Mouse (Mus musculus): ENCODE measurements around the gene Ndufa13. TPM values are rescaled to one million over a fixed set of nuclear protein-coding genes. Genes with fewer than 3 reads are reported as not detected.

Gene Ndufa13
- polyA plus RNA-seq, 1 experiment = 122 TPM

GRCm38 (mm10) chr8:69887289-69888243 lies 14.8 kb downstream of the Ndufa13 start, which contains the start of gene Cilp2:
Gene Cilp2, minus strand, starts transcription at chr8:69887687.
- peak within 1 kb of the TSS; percentile 41 for H3K4me3 ChIP-seq (ENCODE audit: control insufficient read depth, low read depth, low read length)
- TF ChIP-seq CTCF (IDR thresholded peaks at IDR 0.05; ENCODE audit: control insufficient read depth, insufficient read depth, insufficient replicate concordance, low read depth, low read length) = no peak
- no peak for TF ChIP-seq POLR2A (IDR thresholded peaks at IDR 0.05; ENCODE audit: control insufficient read depth, low read depth, low read length)
- H3K36me3 ChIP-seq (ENCODE audit: control insufficient read depth, insufficient read depth, low read length) = no peaks in the 10 kb centered on the region
- no peak within 1 kb of the TSS for H3K27ac ChIP-seq (ENCODE audit: control insufficient read depth, insufficient read depth, low read depth, low read length)
- no peaks in the 10 kb centered on the region; the same call in 1 of the 2 replicates for H3K27me3 ChIP-seq (ENCODE audit: control insufficient read depth, insufficient read depth, low read length)
- H3K4me1 ChIP-seq (ENCODE audit: control insufficient read depth, insufficient read depth, low read length) = peaks cover 42% of the 10 kb centered on the region

GRCm38 (mm10) chr8:69884141-69884540 lies 18.2 kb downstream of the Ndufa13 start:
- H3K27ac ChIP-seq (ENCODE audit: control insufficient read depth, insufficient read depth, low read depth, low read length) = no peak overlapping the region
- H3K27me3 ChIP-seq (ENCODE audit: control insufficient read depth, insufficient read depth, low read length) = no peaks in the 10 kb centered on the region; the same call in 1 of the 2 replicates
- TF ChIP-seq POLR2A (IDR thresholded peaks at IDR 0.05; ENCODE audit: control insufficient read depth, low read depth, low read length) = no peak
- no peak for TF ChIP-seq CTCF (IDR thresholded peaks at IDR 0.05; ENCODE audit: control insufficient read depth, insufficient read depth, insufficient replicate concordance, low read depth, low read length)

GRCm38 (mm10) chr8:69882833-69883600 lies 19.3 kb downstream of the Ndufa13 start:
- H3K27me3 ChIP-seq (ENCODE audit: control insufficient read depth, insufficient read depth, low read length) = no peaks in the 10 kb centered on the region; the same call in 1 of the 2 replicates
- H3K27ac ChIP-seq (ENCODE audit: control insufficient read depth, insufficient read depth, low read depth, low read length) = no peak overlapping the region
- H3K36me3 ChIP-seq (ENCODE audit: control insufficient read depth, insufficient read depth, low read length) = no peaks in the 10 kb centered on the region
- H3K4me1 ChIP-seq (ENCODE audit: control insufficient read depth, insufficient read depth, low read length) = peaks cover 48% of the 10 kb centered on the region
- TF ChIP-seq CTCF (IDR thresholded peaks at IDR 0.05; ENCODE audit: control insufficient read depth, insufficient read depth, insufficient replicate concordance, low read depth, low read length) = no peak
- TF ChIP-seq POLR2A (IDR thresholded peaks at IDR 0.05; ENCODE audit: control insufficient read depth, low read depth, low read length) = no peak
- H3K4me3 ChIP-seq (ENCODE audit: control insufficient read depth, low read depth, low read length) = peak overlapping the region; percentile 74

More at GRCm38 (mm10) chr8:69884141-69884540, 18.2 kb downstream of the Ndufa13 start:
- H3K4me1 ChIP-seq (ENCODE audit: control insufficient read depth, insufficient read depth, low read length) = peaks cover 59% of the 10 kb centered on the region
- no peak overlapping the region for H3K4me3 ChIP-seq (ENCODE audit: control insufficient read depth, low read depth, low read length)
- H3K36me3 ChIP-seq (ENCODE audit: control insufficient read depth, insufficient read depth, low read length) = no peaks in the 10 kb centered on the region

- Histone ChIP-seq H3K4me1 (ENCODE audit: control insufficient read depth, insufficient read depth, low read length) (peaks cover 40% of the 10 kb centered on the region), H3K27me3 (ENCODE audit: control insufficient read depth, insufficient read depth, low read length) (no peaks in the 10 kb centered on the region; the same call in 1 of the 2 replicates), H3K36me3 (ENCODE audit: control insufficient read depth, insufficient read depth, low read length) (no peaks in the 10 kb centered on the region), H3K4me3 (ENCODE audit: control insufficient read depth, low read depth, low read length) (peak overlapping the region; percentile 74), H3K27ac (ENCODE audit: control insufficient read depth, insufficient read depth, low read depth, low read length) (peak overlapping the region; percentile 5)
- TF ChIP-seq POLR2A (IDR thresholded peaks at IDR 0.05; ENCODE audit: control insufficient read depth, low read depth, low read length) = 0 out of 2 replicates have a peak, but pooled peaks have one; percentile 9
- TF ChIP-seq CTCF (IDR thresholded peaks at IDR 0.05; ENCODE audit: control insufficient read depth, insufficient read depth, insufficient replicate concordance, low read depth, low read length) = no peak
Measured at GRCm38 (mm10) chr8:69882021-69882756, 20.2 kb downstream of the Ndufa13 start.

GRCm38 (mm10) chr8:69881261-69881865 lies 21.0 kb downstream of the Ndufa13 start:
- Histone ChIP-seq H3K4me3 (ENCODE audit: control insufficient read depth, low read depth, low read length) (peak overlapping the region; percentile 74), H3K36me3 (ENCODE audit: control insufficient read depth, insufficient read depth, low read length) (no peaks in the 10 kb centered on the region), H3K27me3 (ENCODE audit: control insufficient read depth, insufficient read depth, low read length) (no peaks in the 10 kb centered on the region), H3K27ac (ENCODE audit: control insufficient read depth, insufficient read depth, low read depth, low read length) (peak overlapping the region; percentile 5), H3K4me1 (ENCODE audit: control insufficient read depth, insufficient read depth, low read length) (peaks cover 38% of the 10 kb centered on the region)
- TF ChIP-seq CTCF (IDR thresholded peaks at IDR 0.05; ENCODE audit: control insufficient read depth, insufficient read depth, insufficient replicate concordance, low read depth, low read length) (no peak), POLR2A (IDR thresholded peaks at IDR 0.05; ENCODE audit: control insufficient read depth, low read depth, low read length) (no peak)

GRCm38 (mm10) chr8:69880841-69881240 lies 21.5 kb downstream of the Ndufa13 start:
- TF ChIP-seq CTCF (IDR thresholded peaks at IDR 0.05; ENCODE audit: control insufficient read depth, insufficient read depth, insufficient replicate concordance, low read depth, low read length) = no peak
- TF ChIP-seq POLR2A (IDR thresholded peaks at IDR 0.05; ENCODE audit: control insufficient read depth, low read depth, low read length) = no peak
- H3K27ac ChIP-seq (ENCODE audit: control insufficient read depth, insufficient read depth, low read depth, low read length) = no peak overlapping the region
- H3K27me3 ChIP-seq (ENCODE audit: control insufficient read depth, insufficient read depth, low read length) = no peaks in the 10 kb centered on the region
- no peak overlapping the region; the same call in 1 of the 2 replicates for H3K4me3 ChIP-seq (ENCODE audit: control insufficient read depth, low read depth, low read length)
- H3K4me1 ChIP-seq (ENCODE audit: control insufficient read depth, insufficient read depth, low read length) = peaks cover 33% of the 10 kb centered on the region
- no peaks in the 10 kb centered on the region for H3K36me3 ChIP-seq (ENCODE audit: control insufficient read depth, insufficient read depth, low read length)
